Mouse (Mus musculus) CH12.LX (cell line): Measurements from ENCODE around the gene Gls.

ENCODE experiments used
- CTCF ChIP-seq, 2 experiments: IDR thresholded peaks in 1 of 2; conservative IDR thresholded peaks in 1 of 2; 2 replicates each; pipeline ENCODE4 v1.5.1; 2011 to 2012; ENCODE audit warnings: low read depth in 2 of 2, low read length in 2 of 2, improper control_type of control experiment in 1 of 2, inconsistent platforms in 1 of 2, mild to moderate bottlenecking in 1 of 2, moderate library complexity in 1 of 2
- E2F4 ChIP-seq: IDR thresholded peaks from 2 replicates; pipeline ENCODE4 v1.6.1; 2011; ENCODE audit warnings: low read depth, low read length, improper control_type of control experiment; ENCODE audit not compliant: insufficient replicate concordance
- ETS1 ChIP-seq: conservative IDR thresholded peaks from 2 replicates; pipeline ENCODE4 v1.6.1; 2012; ENCODE audit warnings: low read depth, mild to moderate bottlenecking, inconsistent platforms, low read length, improper control_type of control experiment, moderate library complexity
- MAFK ChIP-seq: IDR thresholded peaks from 2 replicates; pipeline ENCODE4 v1.6.1; 2011; ENCODE audit warnings: low read length, improper control_type of control experiment; ENCODE audit not compliant: insufficient replicate concordance
- POLR2A ChIP-seq: IDR thresholded peaks from 2 replicates; pipeline ENCODE4 v1.6.1; 2011; ENCODE audit warnings: low read depth, mild to moderate bottlenecking, improper control_type of control experiment, low read length
- SIN3A ChIP-seq: IDR thresholded peaks from 2 replicates; pipeline ENCODE4 v1.6.1; 2012; ENCODE audit warnings: low read length, improper control_type of control experiment, inconsistent platforms
- UBTF ChIP-seq: IDR thresholded peaks from 2 replicates; pipeline ENCODE4 v1.6.1; 2012; ENCODE audit warnings: low read depth, mild to moderate bottlenecking, inconsistent platforms, low read length, improper control_type of control experiment, moderate library complexity
- USF1 ChIP-seq: IDR thresholded peaks from 2 replicates; pipeline ENCODE4 v1.6.1; 2014; ENCODE audit warnings: low read depth, mild to moderate bottlenecking, inconsistent platforms, low read length, improper control_type of control experiment
- USF2 ChIP-seq: conservative IDR thresholded peaks from 2 replicates; pipeline ENCODE4 v1.6.1; 2011; ENCODE audit warnings: low read depth, low read length, improper control_type of control experiment

GRCm38 (mm10) chr1:52270354-52270753 lies 37.3 kb upstream of the Gls start:
- TF ChIP-seq USF2, result no peak
- no peak for TF ChIP-seq CTCF (conservative IDR thresholded peaks at IDR 0.05 in 1 of 2, IDR thresholded peaks at IDR 0.05 in 1 of 2; ENCODE audit: low read depth in 2 of 2, low read length in 2 of 2)
- TF ChIP-seq USF1, result no peak
- no peak for TF ChIP-seq E2F4
- no peak for TF ChIP-seq SIN3A
- TF ChIP-seq MAFK, result no peak
- TF ChIP-seq ETS1, result no peak
- TF ChIP-seq POLR2A, result no peak
- no peak for TF ChIP-seq UBTF
